Mouse (Mus musculus): ENCODE results near the gene Smim24. TPM values are rescaled to one million over a fixed set of nuclear protein-coding genes. Genes with fewer than 3 reads are reported as not detected.

Gene Smim24
- total RNA-seq, 2 experiments from 2014 or later: 0.67 TPM; not detected in 1

DNA sequence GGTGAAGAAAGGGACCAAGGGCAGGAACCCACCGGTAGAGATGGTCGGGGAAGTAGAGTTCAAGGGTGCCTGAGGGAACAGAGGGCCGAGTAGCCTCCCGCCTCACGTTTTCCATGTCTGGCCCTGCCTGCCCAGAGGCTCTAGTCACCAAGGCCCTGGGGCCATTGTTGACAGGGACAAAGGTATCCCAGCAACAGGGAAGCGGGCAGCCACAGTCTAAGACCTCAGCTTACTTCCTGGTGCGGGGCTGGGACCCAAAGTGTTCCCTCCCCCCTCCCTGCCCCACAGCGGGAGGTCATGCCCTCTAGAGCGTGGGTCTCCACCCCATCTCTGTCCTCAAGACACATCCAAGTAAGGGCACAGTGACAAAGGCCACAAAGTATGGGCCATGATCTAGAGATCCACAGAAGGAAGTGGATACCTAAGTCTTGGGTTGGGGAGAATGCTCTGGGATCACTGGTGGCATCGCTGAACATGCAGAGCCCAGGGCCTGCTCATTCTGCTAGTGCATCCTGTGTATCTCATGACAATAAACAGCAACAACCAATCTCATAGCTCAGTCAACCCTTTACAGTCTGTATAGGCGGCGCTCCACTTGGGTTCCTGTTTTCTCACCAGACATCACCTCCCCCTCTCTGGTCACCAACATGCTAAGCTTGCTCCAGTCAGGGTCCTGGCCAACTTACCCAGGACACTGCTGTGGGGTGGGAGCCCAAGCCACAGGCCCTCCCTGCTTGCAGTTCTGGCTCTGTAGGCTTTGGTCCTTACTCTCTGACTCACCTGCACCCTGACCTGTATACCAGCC, 27.0 kb upstream of the Smim24 start, which contains the start of gene 4930404N11Rik:
Gene 4930404N11Rik, minus strand, starts transcription at position 145 of the 805 bp plus-strand sequence.
- no peak for DNase-seq

DNA sequence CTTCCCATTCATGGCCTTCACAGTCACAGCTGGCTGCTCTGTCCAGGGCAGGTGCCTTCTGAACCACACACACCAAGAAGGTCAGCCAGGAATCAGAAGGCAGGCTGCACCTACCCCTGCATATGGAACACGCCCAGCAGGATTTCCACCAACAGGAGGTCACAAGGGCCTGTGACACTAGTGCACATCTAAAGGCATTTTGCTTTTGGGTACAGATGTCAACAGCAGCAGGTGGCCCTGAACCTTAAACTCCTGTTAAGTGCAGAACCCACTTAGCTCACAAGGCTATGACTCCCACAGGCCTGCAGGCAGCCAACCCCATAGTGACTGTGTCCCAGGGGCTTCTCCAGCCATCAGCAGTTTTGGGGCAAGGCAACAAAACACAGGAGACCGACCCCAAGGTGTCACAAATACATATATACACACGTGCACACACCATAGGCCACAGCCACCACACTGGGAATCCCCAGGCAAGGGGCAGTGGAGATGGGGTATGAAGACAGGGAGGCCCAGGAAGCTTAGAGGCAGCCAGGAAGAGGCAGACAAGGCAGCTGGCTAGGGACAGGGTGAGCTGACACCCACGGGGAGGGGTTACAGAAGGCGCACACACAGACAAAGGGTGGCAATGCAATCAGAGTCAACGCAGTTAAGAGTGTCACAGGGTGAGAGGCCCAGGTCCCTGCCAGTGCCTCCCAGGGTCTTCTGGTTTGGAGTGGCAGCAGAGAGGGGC, 26.2 kb upstream of the Smim24 start:
- no peak for DNase-seq

DNA sequence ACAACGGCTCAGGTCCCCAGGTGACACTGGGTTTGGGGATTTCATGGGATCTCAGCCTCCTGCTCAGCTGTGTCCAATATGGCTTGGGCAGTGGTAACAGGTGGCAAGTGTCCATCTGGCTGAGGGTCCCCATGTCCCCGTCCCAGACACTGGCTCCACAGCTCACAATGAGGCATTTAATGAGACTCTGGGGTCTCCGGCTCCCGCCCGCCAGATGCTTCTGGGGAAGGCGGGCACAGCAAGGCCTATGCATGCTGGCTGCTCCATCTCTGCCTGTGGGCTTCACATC, 25.7 kb upstream of the Smim24 start:
- DNase-seq: no peak

DNA sequence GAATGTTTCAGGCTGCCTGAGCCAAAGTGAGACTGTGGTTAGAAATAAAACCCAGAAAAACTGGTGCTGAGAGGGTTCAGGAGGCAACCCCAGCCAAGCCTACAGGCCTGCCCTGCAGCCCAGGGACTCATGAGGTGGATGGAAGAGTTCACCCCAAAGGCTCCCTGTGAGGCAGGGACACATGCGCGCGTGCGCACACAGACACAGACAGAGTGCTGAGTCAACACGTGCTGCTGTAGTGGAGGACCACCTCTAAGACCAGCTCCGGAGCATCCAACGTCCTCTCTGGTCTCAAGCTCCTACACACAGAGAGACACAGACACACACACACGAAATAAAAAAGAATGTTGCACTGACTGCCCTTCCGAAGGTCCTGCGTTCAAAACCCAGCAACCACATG, 17.5 kb upstream of the Smim24 start:
- no peak for DNase-seq

DNA sequence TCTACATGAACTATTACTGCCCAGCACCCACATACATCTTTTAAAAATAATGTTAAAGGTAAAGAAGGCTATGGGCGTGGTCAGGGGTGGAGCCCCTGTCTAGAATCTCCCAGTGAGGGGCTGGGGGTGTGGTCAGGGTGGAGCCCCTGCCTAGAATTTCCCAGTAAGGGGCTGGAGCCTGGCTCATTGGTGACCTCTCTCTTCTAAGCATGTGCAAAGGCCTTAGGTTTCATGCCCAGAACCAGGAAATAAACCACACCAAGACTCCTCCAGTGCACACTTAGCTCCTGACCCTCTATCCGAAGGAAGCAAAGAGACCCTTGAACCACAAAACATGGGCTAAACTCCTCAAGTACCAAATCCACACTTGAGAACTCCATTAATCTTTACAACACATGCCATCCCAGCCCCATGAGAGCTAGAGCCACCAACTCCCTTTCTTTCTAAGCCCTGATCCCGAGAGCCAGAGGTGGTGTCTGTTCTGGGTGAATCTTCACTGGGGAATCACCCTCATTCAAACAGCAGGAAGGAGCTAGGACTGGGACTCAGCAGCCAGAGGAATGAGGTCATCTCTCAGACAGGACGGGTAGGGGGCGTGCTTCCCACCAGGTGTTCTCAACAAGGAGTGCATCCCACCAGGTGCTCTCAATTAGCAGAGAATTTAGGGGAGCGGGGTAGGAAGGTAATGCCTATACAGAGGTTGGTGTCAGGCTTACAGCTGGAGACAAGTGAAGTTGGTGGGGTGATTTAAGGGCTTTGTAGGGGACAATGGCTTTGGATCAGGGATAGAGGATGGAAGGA, 16.1 kb upstream of the Smim24 start:
- DNase-seq: no peak

DNA sequence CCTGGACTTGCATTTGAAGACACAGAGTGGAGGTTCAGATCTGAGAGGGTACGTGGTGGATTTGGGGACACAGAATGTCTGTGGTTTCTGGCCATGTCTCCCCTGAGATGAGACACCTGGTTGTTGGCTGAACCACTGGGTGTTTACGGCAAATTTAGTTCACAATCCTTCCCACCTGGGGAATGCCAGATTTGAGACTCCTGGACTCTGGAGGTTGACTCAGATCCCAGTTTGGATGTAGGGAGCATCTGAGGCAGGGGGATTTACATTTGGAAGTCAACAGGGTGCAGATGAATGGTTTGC, 15.5 kb upstream of the Smim24 start:
- DNase-seq: no peak

DNA sequence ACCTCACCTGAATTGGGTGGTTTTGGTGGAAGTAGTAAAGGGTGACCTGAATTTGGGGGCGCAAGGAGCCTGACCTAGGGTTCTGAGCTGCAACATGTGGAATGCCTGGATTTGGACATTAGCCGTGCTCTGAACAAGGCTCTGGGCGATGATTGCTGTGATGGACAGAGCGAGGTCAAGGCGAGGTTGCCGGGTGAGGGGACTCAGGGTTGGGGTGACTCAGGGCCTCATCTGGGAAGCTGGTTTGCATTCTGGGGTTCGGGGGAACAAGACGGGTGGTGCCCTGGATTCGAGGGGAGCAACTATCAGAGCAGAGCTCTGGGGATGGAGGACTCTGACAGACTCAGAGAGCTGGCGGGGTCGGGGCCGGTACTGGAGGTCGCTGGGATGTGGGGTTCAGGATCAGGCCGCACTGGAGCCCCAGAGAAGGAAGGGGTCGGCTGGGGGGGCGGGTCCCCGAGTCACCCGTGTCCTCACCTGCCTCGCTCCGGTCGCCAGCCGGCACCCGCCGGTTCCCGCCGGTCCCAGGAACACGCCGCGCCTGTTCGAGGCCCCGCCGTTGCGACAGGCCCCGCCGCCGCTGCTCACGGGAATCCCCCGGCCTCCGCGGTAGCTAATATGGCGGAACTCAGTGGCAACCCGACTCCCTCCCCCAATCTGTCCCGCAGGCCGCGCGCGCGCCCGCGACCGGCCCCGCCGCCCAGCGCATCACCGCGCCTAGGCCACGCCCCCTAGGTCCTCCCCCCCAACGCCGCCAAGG, 14.9 kb upstream of the Smim24 start, which contains the start of gene Fzr1:
Gene Fzr1, minus strand, starts transcription at position 724 of the 760 bp plus-strand sequence.
- DNase-seq: no peak

DNA sequence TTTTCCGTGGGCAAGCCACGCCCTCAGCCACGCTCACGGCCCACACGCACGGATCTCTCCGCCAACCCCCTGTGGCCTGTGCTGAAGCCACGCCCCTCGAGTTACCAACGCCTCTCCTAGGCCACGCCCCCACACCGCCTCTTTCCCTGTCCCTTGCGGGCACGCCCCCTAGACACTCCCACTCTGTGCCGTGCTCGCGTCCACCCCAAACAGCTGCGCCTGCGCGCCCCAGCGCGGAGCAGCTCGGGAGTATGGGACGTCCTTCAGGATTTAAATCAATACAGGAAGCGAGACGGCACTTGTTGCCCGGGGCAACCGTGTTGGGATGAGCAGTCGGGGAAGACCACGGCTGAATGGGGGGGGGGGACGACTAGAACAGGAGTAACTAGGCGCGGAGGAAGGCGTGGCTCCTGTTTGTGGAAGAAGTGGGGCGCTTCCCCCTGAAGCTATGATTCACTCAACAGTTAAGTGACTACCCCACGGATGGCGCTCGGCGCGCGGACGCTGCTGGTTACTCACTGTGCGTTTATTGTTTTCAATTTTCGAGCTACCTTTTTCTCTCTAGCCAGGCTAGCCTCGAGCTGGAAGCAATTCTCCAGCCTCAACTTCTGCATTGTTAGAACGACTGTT, 14.2 kb upstream of the Smim24 start:
- peak; percentile 100 for DNase-seq

DNA sequence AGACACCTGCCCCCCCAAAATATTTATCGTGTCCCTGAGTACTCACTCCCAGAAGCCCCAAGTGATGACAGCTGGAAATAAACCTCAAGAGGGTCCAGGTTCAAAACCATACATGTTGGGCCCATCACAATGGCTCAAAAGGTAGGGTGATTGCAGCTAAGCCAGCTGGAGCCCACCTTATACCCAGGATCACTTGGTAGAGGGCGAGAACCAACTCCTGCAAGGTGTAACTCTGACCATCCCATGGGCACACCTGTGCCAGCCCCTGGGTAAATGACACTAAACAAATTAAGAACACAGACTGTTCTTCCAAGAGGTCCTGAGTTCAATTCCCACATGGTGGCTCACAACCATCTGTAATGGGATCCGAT, 13.7 kb upstream of the Smim24 start:
- DNase-seq: no peak

DNA sequence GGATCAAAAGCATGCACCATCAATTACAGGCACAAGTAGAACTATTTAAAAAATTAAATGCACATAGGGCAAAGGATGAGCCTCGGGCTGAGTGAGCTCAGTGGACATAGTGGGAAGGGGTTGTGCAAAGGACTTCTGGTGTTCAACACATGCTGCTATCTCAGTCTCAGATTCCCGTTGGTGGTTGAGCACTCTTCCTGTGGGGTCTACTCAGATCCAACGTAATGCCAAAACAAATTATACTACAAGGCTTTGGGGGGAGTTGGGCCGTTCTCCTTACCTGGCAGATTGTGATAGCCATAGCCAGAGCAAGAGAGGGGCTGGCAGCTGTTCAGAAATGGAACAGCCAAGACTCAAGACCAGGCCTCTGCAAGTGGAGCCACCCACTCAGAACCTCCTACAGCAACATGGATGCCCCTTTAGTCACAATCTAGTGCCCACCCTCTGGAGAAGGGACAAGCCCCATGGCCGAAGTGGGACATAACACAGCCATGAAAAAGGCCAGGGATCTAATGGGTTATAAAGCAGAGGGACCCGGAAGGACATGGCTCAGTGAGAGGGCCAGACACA, 13.0 kb upstream of the Smim24 start:
- no peak for DNase-seq

DNA sequence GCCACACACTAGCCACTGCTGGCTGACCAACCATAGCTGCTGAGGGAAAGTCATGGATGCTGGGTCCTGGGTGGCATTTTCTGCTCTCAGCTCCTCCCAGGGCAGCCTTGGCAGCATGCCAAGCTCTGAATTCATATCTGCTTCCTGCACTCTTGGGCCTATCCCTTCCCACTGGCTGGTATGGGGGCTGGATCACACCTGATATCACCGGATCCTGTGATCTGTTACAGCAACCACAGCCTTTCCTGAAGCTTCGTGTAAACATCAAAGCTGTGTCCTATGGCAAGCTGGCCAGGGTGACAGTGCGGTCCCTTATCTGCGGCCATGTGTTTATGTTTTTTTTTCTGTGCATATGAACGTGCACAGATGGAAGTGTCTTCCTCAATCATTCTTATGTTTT, 10.8 kb upstream of the Smim24 start:
- DNase-seq: no peak

DNA sequence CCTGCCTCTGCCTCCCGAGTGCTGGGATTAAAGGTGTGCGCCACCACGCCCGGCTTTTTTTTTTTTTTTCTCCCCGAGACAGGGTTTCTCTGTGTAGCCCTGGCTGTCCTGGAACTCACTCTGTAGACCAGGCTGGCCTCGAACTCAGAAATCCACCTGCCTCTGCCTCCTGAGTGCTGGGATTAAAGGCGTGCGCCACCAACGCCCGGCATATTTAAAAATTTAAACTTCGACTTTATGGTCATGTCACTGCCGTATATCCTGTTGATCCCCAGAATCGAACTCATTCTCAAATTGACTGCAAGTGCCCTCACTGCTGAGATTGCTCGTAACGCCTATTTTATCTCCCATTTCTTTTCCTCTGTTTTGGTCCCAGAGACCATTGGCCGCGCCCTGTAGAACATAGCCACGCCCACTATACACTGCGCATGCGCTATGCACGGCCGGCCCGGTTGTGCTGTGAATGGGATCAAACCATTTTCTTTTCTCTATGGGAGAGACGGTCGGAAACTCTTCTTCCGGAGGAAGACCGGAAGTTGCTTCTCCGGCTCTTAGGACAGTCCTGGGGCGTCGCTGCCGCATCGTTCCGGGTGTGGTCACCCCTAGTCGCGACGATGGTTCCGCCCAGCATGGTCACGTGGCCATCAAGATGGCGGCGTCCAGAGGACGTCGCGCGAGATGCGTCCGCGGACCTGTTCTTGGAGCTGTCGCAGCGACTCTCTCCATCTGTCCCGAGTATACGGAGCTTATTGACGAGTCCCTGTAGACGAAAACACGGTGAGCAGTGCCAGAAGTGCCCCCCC, 8.8 kb upstream of the Smim24 start, which contains the start of the genes Dohh and Gm48551:
Gene Dohh, plus strand, starts transcription at position 627 of the 803 bp plus-strand sequence.
Gene Gm48551, plus strand, starts transcription at position 665 of the 803 bp plus-strand sequence.
- peak; percentile 96 for DNase-seq

DNA sequence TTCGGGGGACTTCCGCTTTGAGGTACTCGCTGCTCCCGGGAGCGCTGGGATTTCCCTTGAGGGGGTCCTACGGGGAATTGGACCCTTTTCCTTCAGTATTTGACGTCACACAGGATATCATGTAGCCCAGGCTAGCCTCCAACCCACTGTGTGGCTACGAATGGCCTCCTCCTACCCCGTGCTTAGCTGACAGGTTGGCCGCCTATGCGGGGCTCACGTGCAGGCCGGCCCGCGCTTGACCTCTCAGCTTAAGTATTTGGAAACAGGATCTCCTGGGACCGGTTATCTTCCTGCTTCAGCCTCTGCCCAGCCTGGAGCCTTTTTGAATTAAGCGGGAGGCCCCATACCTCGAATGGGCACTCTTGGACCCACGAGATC, 8.3 kb upstream of the Smim24 start:
- no peak for DNase-seq

DNA sequence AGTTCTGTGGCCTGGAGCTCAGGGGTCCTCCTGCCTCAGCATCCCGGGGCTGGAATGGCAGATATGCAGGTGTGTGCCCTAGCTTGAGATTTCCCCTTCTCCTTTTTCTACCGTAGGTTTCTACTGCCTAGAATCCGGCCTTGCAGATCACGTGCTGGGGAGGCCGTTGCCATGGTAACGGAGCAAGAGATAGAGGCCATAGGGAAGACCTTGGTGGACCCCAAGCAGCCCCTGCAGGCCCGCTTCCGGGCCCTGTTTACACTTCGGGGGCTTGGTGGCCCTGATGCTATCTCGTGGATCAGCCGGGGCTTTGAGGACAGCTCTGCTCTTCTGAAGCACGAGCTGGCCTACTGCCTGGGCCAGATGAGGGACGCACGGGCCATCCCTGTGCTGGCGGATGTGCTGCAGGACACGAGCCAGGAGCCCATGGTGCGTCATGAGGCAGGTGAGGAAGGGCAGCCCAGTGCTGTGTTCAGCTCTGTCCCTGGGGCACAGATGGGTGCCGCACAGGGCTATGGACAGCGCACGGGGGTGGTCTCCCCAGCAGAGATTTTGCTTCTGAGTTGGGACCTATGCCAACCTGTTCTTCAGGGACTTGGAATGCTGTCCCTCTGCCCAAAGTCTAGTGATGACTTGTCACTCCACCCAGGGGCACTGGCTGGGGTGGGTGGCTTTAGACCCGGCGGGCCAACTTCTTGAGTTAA, 7.1 kb upstream of the Smim24 start:
- DNase-seq: no peak

DNA sequence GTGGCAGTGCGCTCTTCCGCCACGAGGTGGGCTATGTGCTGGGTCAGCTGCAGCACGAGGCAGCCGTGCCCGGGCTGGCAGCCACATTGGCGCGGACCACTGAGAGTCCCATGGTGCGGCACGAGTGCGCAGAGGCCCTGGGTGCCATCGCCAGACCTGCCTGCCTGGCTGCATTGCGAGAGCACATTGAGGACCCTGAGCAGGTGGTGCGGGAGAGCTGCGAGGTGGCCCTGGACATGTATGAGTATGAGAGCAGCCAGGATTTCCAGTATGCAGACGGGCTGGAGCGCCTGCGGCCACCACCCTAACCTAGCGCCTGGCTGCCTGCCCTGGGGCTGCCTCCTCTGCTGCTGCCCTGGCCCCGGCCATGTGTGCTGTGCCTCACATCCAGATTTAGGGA, 5.1 kb upstream of the Smim24 start:
- DNase-seq: no peak

DNA sequence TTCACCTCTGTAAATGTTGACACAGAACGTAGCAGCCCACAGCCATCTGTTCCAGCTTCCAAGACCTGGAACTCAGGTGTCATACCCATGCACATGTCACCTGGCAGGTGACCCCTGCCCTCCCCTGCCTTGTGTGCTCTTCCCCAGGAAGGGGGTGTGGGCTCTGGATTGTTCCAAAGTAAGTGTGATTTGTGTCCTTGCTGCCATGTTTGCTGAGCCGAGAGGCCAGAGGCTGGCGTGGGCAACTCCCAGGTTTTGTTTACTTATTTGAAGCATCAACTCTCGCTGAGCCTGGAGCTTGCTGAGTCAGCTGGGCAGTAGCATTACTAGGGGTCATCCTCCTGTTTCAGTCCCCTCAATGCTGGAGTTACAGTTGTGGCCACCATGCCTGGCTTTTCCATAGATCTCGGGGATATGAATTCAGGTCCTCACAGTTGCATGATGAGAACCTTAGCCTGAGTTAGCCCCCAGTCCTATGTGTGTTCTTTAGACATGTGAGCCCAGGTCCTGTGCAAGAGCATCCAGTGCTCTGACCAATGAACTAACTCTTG, 4.3 kb upstream of the Smim24 start, which contains the start of gene Gm48552:
Gene Gm48552, plus strand, starts transcription at position 501 of the 551 bp plus-strand sequence.
- DNase-seq: no peak

DNA sequence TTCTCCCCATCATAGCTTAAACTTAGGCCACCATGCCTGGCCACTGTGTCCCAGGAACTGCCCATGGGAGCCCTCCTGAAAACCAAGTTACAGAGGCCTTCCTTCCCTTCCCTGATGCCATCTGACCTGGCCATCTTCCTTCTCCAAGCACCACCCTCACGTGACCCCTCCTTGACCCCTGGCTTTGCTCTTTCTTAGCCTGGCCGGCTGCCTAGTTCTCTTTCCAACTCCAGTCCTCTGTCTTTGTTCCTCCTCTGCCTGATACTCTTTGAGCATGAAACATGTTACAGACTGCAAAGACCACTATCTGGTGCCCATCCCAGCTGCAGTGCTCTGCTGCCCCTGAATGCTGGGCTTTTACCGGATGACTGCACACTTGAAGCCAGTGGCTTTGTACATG, 3.5 kb upstream of the Smim24 start:
- no peak for DNase-seq

DNA sequence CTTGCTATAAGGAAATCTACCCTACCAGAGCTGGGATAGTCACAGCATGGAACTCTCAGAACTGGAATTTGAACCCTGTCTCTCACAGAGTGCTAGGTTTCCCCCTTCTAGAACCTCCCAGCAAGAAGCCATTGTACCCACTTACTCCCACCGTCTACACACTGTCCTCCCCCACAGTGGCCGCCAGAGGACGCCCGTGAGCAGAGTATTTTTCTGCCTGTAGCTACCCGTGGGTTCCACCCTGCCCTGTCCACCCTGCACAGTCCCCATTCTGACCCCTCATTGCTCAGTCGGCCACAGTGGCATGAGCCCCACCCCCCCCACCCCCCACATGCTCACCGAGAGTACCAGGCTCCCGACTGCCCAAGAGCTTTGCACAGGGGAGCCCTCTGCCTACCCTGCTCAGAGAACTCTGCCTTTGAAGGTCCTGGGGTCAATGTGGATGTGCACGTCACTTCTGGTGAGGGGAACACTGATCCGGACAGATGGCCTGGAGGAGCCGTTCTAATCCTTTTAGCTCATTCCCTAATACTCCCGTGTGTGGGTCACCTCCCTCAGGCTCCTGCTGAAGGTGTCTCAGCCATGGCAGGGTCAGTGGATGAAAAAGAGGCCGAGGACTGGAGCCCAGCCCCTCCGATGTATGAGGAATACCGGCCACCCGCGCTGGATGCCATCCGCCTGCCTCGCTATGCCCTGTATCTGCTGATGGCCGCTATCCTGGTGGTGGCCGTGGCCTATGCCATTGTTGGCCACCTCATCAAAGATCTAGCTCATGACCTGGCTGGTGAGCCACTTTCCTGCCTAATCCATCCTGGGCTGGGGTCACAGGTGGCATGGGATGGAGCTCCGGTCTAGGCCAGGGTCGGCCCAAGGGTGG, 2.8 kb upstream of the Smim24 start:
- peak; percentile 58 for DNase-seq

DNA sequence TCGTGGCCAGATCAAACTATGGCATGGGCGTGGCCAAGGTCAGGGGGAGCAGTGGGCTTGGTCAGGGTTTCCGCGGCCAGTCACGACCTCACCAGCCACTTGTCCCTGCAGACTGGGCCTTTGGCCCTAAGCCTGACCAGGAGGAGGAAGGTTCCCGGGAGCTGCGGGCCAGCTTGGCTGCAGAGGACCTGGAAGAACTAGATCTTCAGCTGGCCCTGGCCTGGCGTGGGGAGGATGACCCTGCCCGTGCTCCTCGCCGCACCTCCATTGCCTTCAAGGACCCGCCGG, 2.2 kb upstream of the Smim24 start:
- no peak for DNase-seq

All from gastrocnemius, postnatal 25 days (tissue).